11 mouse cellular contexts compared by ENCODE assay signal in genomic region chr6:89012998-89013689, GRCm38 (mm10).
DNase-seq lines count a peak whose midpoint lies in the region; ATAC-seq lines count a peak whose summit lies in the region.
"Had no signal": no experiment of that assay in that cellular context is flagged by ENCODE, and none has a peak within 500 bp of the region (broad histone marks: within the 10 kb centered on the region; RNA-seq: fewer than 3 reads in every experiment).

No protein-coding gene starts in this region.

- no peaks in the 10 kb centered on the region for H3K9me3 ChIP-seq in kidney, embryonic 15.5 days (replicated peaks)
- H3K9me3 ChIP-seq in hindbrain, embryonic 11.5 days (ENCODE audit: control insufficient read depth, low read length) = no peaks in the 10 kb centered on the region
- no peaks in the 10 kb centered on the region for H3K9me3 ChIP-seq in midbrain, embryonic 16.5 days (replicated peaks; ENCODE audit: control insufficient read depth, low read length, poor library complexity, severe bottlenecking)
- H3K9me3 ChIP-seq: liver, embryonic 12.5 days had no signal

- no peak for DNase-seq in kidney, adult 9 months
- DNase-seq in embryo, embryonic 11 days = peak; percentile 78
- peak; percentile 84 for DNase-seq in hindbrain, embryonic 11.5 days (ENCODE audit: low spot score)
- no peak for DNase-seq in urinary bladder, adult 18-20 months (ENCODE audit: low spot score in 2 of 2)
- DNase-seq in gastrocnemius, adult 18-20 months (ENCODE audit: low spot score) = no peak
- DNase-seq: adrenal gland, postnatal 10 days; cerebellum, adult 11 months had no signal

- ATAC-seq in kidney, embryonic 15.5 days (replicated peaks; ENCODE audit: low FRiP score) = peak; percentile 56
- peak; percentile 81 for ATAC-seq in hindbrain, embryonic 11.5 days (ENCODE audit: low FRiP score)
- ATAC-seq in midbrain, embryonic 16.5 days = peak; percentile 57
- ATAC-seq in frontal cortex, adult (ENCODE audit: low TSS enrichment) = no peak
- ATAC-seq: liver, embryonic 12.5 days had no signal

- H3K27ac ChIP-seq in kidney, embryonic 15.5 days = 0 out of 2 replicates have a peak overlapping the region, but pooled peaks have one; percentile 3
- H3K27ac ChIP-seq in hindbrain, embryonic 11.5 days (ENCODE audit: low read depth, low read length) = peak overlapping the region; percentile 91
- H3K27ac ChIP-seq in midbrain, embryonic 16.5 days (ENCODE audit: low read length) = peak overlapping the region; percentile 83
- H3K27ac ChIP-seq: liver, embryonic 12.5 days had no signal

- H3K36me3 ChIP-seq in kidney, embryonic 15.5 days = no peaks in the 10 kb centered on the region
- H3K36me3 ChIP-seq in hindbrain, embryonic 11.5 days (ENCODE audit: control insufficient read depth, insufficient read depth, low read length) = no peaks in the 10 kb centered on the region
- no peaks in the 10 kb centered on the region for H3K36me3 ChIP-seq in midbrain, embryonic 16.5 days (ENCODE audit: control insufficient read depth, insufficient read depth, low read length)
- H3K36me3 ChIP-seq: liver, embryonic 12.5 days had no signal

- H3K27me3 ChIP-seq in kidney, embryonic 15.5 days = no peaks in the 10 kb centered on the region
- H3K27me3 ChIP-seq in hindbrain, embryonic 11.5 days (ENCODE audit: control insufficient read depth, insufficient read depth, low read length) = no peaks in the 10 kb centered on the region
- no peaks in the 10 kb centered on the region for H3K27me3 ChIP-seq in midbrain, embryonic 16.5 days (ENCODE audit: control insufficient read depth, insufficient read depth, low read depth, low read length)

- 36% methylated on average over 12 of the region's 12 CpGs for WGBS in kidney, embryonic 15.5 days
- 23% methylated on average over 12 of the region's 12 CpGs for WGBS in hindbrain, embryonic 11.5 days
- 9% methylated on average over 12 of the region's 12 CpGs for WGBS in midbrain, embryonic 16.5 days

- peaks cover 42% of the 10 kb centered on the region for H3K4me1 ChIP-seq in kidney, embryonic 15.5 days
- peaks cover 19% of the 10 kb centered on the region for H3K4me1 ChIP-seq in hindbrain, embryonic 11.5 days (replicated peaks; ENCODE audit: control insufficient read depth, insufficient read depth, low read length)
- H3K4me1 ChIP-seq in midbrain, embryonic 16.5 days (ENCODE audit: control insufficient read depth, insufficient read depth, low read length) = peaks cover 26% of the 10 kb centered on the region

- no peak overlapping the region for H3K4me2 ChIP-seq in kidney, embryonic 15.5 days
- H3K4me2 ChIP-seq in hindbrain, embryonic 11.5 days (replicated peaks; ENCODE audit: low read depth, low read length) = no peak overlapping the region
- H3K4me2 ChIP-seq in midbrain, embryonic 16.5 days (ENCODE audit: low read length) = no peak overlapping the region
- H3K4me2 ChIP-seq: liver, embryonic 12.5 days had no signal

- no peak overlapping the region for H3K4me3 ChIP-seq in kidney, embryonic 15.5 days (replicated peaks)
- no peak overlapping the region for H3K4me3 ChIP-seq in hindbrain, embryonic 11.5 days (ENCODE audit: low read depth, low read length)
- no peak overlapping the region for H3K4me3 ChIP-seq in midbrain, embryonic 16.5 days (ENCODE audit: low read depth, low read length)
- H3K4me3 ChIP-seq: liver, embryonic 12.5 days had no signal

- H3K9ac ChIP-seq in kidney, embryonic 15.5 days = no peak overlapping the region
- 0 out of 2 replicates have a peak overlapping the region, but pooled peaks have one; percentile 4 for H3K9ac ChIP-seq in hindbrain, embryonic 11.5 days (ENCODE audit: low read depth, low read length)
- H3K9ac ChIP-seq in midbrain, embryonic 16.5 days (ENCODE audit: low read depth, low read length) = peak overlapping the region; percentile 28; the same call in 1 of the 2 replicates
- H3K9ac ChIP-seq: liver, embryonic 12.5 days had no signal

Comparison
In these comparisons a context has a peak if more than half of its experiments do, and no peak if none do; other contexts are left out.
1. H3K27ac ChIP-seq: peak in every context shown above with its lines; median percentile 91 in hindbrain, embryonic 11.5 days; 83 in midbrain, embryonic 16.5 days; 3 in kidney, embryonic 15.5 days.
2. DNase-seq: peak in embryo, embryonic 11 days (single experiment) and hindbrain, embryonic 11.5 days (single experiment); none in kidney, adult 9 months (single experiment), urinary bladder, adult 18-20 months (0 of 2) and gastrocnemius, adult 18-20 months (single experiment).